Mouse (Mus musculus): ENCODE measurements at regions not wholly inside any gene's neighbourhood (a gene's known extent, or its start where the extent isn't known, plus 50 kb on each side); places are given as distances from the start of the nearest gene placed in this dataset.

DNA sequence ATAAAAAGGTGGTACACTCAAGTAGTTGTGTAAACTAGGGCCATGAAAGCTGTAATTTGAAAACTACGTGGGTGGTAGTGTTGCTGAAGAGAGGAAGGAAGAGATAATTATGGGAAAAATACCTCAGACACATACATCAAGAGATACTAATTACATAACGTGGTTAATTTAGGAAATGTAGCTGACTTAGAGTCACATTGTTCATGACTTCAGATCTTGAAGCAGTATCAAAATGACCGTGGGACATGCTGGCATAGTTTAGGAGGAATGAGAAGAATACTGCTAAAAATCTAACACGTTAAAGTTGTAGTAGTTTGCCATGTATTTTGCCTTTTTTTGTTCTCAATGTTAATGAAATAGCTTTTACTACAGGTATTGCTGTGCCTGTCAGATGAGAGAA lies 445.9 kb upstream of the Sel1l start:
- H3K9ac ChIP-seq (ENCODE audit: low read length), result no peak overlapping the region
- H3K27ac ChIP-seq (ENCODE audit: low read length), result no peak overlapping the region
- no peak overlapping the region for H3K4me3 ChIP-seq (ENCODE audit: low read length)
- WGBS, result 62% methylated on average over 4 of the region's 4 CpGs
- no peak overlapping the region for H3K4me2 ChIP-seq (ENCODE audit: low read depth, low read length)
- H3K27me3 ChIP-seq (ENCODE audit: control insufficient read depth, insufficient read depth, low read depth, low read length), result no peaks in the 10 kb centered on the region
- no peaks in the 10 kb centered on the region for H3K9me3 ChIP-seq (ENCODE audit: control insufficient read depth, low read length)
- ATAC-seq (ENCODE audit: low read depth), result no peak
- no peaks in the 10 kb centered on the region for H3K36me3 ChIP-seq (ENCODE audit: control insufficient read depth, insufficient read depth, low read length)
- H3K4me1 ChIP-seq (replicated peaks; ENCODE audit: control insufficient read depth, insufficient read depth, low read length), result no peaks in the 10 kb centered on the region

- Histone ChIP-seq H3K36me3 (ENCODE audit: control insufficient read depth, insufficient read depth, low read length) (no peaks in the 10 kb centered on the region), H3K4me1 (replicated peaks; ENCODE audit: control insufficient read depth, insufficient read depth, low read length) (no peaks in the 10 kb centered on the region), H3K9me3 (ENCODE audit: control insufficient read depth, low read length) (no peaks in the 10 kb centered on the region), H3K27me3 (ENCODE audit: control insufficient read depth, insufficient read depth, low read depth, low read length) (no peaks in the 10 kb centered on the region), H3K4me3 (ENCODE audit: low read length) (no peak overlapping the region), H3K9ac (ENCODE audit: low read length) (no peak overlapping the region), H3K4me2 (ENCODE audit: low read depth, low read length) (no peak overlapping the region), H3K27ac (ENCODE audit: low read length) (no peak overlapping the region)
- ATAC-seq (ENCODE audit: low read depth), result no peak
Measured at GRCm38 (mm10) chr12:92293341-92293720, 444.4 kb upstream of the Sel1l start.

- no peak overlapping the region for H3K4me2 ChIP-seq (ENCODE audit: low read depth, low read length)
- no peaks in the 10 kb centered on the region for H3K4me1 ChIP-seq (replicated peaks; ENCODE audit: control insufficient read depth, insufficient read depth, low read length)
- no peak for ATAC-seq (ENCODE audit: low read depth)
- no peaks in the 10 kb centered on the region for H3K36me3 ChIP-seq (ENCODE audit: control insufficient read depth, insufficient read depth, low read length)
- no peak overlapping the region for H3K9ac ChIP-seq (ENCODE audit: low read length)
- no peaks in the 10 kb centered on the region for H3K27me3 ChIP-seq (ENCODE audit: control insufficient read depth, insufficient read depth, low read depth, low read length)
- WGBS, result 39% methylated on average over 11 of the region's 11 CpGs
- H3K4me3 ChIP-seq (ENCODE audit: low read length), result no peak overlapping the region
- H3K9me3 ChIP-seq (ENCODE audit: control insufficient read depth, low read length), result no peaks in the 10 kb centered on the region
- no peak overlapping the region for H3K27ac ChIP-seq (ENCODE audit: low read length)
Measured at GRCm38 (mm10) chr12:92292460-92293340, 443.7 kb upstream of the Sel1l start.

- ATAC-seq (ENCODE audit: low read depth), result no peak
- Histone ChIP-seq H3K9me3 (ENCODE audit: control insufficient read depth, low read length) (no peaks in the 10 kb centered on the region), H3K27ac (ENCODE audit: low read length) (no peak overlapping the region), H3K27me3 (ENCODE audit: control insufficient read depth, insufficient read depth, low read depth, low read length) (no peaks in the 10 kb centered on the region), H3K4me3 (ENCODE audit: low read length) (no peak overlapping the region), H3K9ac (ENCODE audit: low read length) (no peak overlapping the region), H3K4me2 (ENCODE audit: low read depth, low read length) (no peak overlapping the region), H3K36me3 (ENCODE audit: control insufficient read depth, insufficient read depth, low read length) (no peaks in the 10 kb centered on the region), H3K4me1 (replicated peaks; ENCODE audit: control insufficient read depth, insufficient read depth, low read length) (no peaks in the 10 kb centered on the region)
- WGBS, result 86% methylated on average over 1 of the region's 1 CpGs
Measured at GRCm38 (mm10) chr12:92291490-92291889, 442.5 kb upstream of the Sel1l start.

DNA sequence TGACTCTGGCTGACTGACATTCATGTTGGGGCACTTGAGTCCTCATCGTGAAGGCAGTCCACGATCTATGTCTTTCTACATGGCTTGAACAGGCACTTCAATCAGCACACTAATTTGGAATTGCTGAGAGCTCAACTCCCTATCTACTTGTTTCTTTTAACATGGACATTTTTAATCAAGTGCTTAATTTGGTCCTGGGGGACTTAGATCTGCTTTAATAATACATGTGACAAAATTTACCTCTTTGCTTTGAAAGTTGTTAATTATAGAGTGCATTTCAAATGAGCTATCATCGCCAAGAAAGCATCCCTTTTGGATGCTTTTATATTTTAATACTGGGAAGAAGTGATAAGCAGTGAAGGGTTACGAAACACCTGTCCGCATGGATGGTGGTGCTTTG lies 436.6 kb upstream of the Sel1l start:
- Histone ChIP-seq H3K4me2 (ENCODE audit: low read depth, low read length) (no peak overlapping the region), H3K4me3 (ENCODE audit: low read length) (no peak overlapping the region), H3K36me3 (ENCODE audit: control insufficient read depth, insufficient read depth, low read length) (no peaks in the 10 kb centered on the region), H3K4me1 (replicated peaks; ENCODE audit: control insufficient read depth, insufficient read depth, low read length) (no peaks in the 10 kb centered on the region), H3K27ac (ENCODE audit: low read length) (no peak overlapping the region), H3K9me3 (ENCODE audit: control insufficient read depth, low read length) (no peaks in the 10 kb centered on the region), H3K9ac (ENCODE audit: low read length) (no peak overlapping the region), H3K27me3 (ENCODE audit: control insufficient read depth, insufficient read depth, low read depth, low read length) (no peaks in the 10 kb centered on the region)
- ATAC-seq (ENCODE audit: low read depth), result no peak
- 87% methylated on average over 5 of the region's 5 CpGs for WGBS

- H3K9me3 ChIP-seq (ENCODE audit: control insufficient read depth, low read length), result no peaks in the 10 kb centered on the region
- H3K27ac ChIP-seq (ENCODE audit: low read length), result no peak overlapping the region
- no peaks in the 10 kb centered on the region for H3K4me1 ChIP-seq (replicated peaks; ENCODE audit: control insufficient read depth, insufficient read depth, low read length)
- H3K4me3 ChIP-seq (ENCODE audit: low read length), result no peak overlapping the region
- H3K4me2 ChIP-seq (ENCODE audit: low read depth, low read length), result no peak overlapping the region
- H3K9ac ChIP-seq (ENCODE audit: low read length), result no peak overlapping the region
- no peaks in the 10 kb centered on the region for H3K36me3 ChIP-seq (ENCODE audit: control insufficient read depth, insufficient read depth, low read length)
- WGBS, result 45% methylated on average over 1 of the region's 1 CpGs
- ATAC-seq (ENCODE audit: low read depth), result no peak
- H3K27me3 ChIP-seq (ENCODE audit: control insufficient read depth, insufficient read depth, low read depth, low read length), result no peaks in the 10 kb centered on the region
Measured at GRCm38 (mm10) chr12:92280470-92280869, 431.5 kb upstream of the Sel1l start.

GRCm38 (mm10) chr12:92251962-92252361 lies 403.0 kb upstream of the Sel1l start:
- no peak overlapping the region for H3K9ac ChIP-seq (ENCODE audit: low read length)
- no peaks in the 10 kb centered on the region for H3K36me3 ChIP-seq (ENCODE audit: control insufficient read depth, insufficient read depth, low read length)
- H3K9me3 ChIP-seq (ENCODE audit: control insufficient read depth, low read length), result no peaks in the 10 kb centered on the region
- H3K4me3 ChIP-seq (ENCODE audit: low read length), result no peak overlapping the region
- 69% methylated on average over 4 of the region's 4 CpGs for WGBS
- no peak for ATAC-seq (ENCODE audit: low read depth)
- no peak overlapping the region for H3K27ac ChIP-seq (ENCODE audit: low read length)
- no peak overlapping the region for H3K4me2 ChIP-seq (ENCODE audit: low read depth, low read length)
- no peaks in the 10 kb centered on the region for H3K4me1 ChIP-seq (replicated peaks; ENCODE audit: control insufficient read depth, insufficient read depth, low read length)
- H3K27me3 ChIP-seq (ENCODE audit: control insufficient read depth, insufficient read depth, low read depth, low read length), result no peaks in the 10 kb centered on the region

GRCm38 (mm10) chr12:92246790-92247451 lies 398.0 kb upstream of the Sel1l start:
- no peak for ATAC-seq (ENCODE audit: low read depth)

DNA sequence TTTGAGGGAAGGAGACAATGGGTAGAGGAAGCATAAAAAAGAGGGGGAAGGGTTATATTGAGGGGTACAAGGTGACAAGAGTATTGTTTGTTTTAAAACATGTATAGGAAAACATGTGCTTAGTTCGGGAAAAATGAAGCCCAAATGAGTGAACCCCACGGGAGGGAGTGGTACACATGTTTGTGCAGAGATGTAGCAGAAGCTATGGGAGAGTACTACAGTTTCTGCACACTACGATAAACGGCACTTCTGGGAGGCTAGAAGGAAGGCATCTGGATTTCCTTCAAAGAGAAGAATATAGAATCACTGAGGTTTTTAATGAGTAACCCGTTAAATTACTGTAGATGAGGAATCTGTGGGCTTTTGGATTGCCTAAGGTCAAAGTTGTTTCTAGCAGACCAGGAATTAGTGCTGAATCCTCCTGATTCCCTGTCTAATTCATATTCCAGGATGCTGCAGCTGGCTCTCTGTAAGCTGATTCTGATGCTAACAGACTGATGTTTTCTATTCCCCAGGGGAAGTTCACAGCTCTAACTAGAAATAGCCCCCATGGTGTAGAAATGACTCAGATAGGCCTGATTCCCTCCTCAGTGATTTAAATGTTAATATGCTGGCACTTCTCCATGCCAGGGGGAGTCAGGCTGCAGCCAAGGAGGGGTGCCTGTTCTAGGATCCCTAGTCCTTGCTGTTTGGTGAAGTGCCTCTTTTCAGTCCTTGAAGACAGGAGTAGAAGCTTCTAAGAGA lies 391.2 kb upstream of the Sel1l start:
- H3K9me3 ChIP-seq (ENCODE audit: control insufficient read depth, low read length), result no peaks in the 10 kb centered on the region
- 76% methylated on average over 5 of the region's 5 CpGs for WGBS
- no peaks in the 10 kb centered on the region for H3K27me3 ChIP-seq (ENCODE audit: control insufficient read depth, insufficient read depth, low read depth, low read length)
- no peak overlapping the region for H3K4me2 ChIP-seq (ENCODE audit: low read depth, low read length)
- ATAC-seq (ENCODE audit: low read depth), result no peak
- H3K4me1 ChIP-seq (replicated peaks; ENCODE audit: control insufficient read depth, insufficient read depth, low read length), result no peaks in the 10 kb centered on the region
- no peaks in the 10 kb centered on the region for H3K36me3 ChIP-seq (ENCODE audit: control insufficient read depth, insufficient read depth, low read length)
- H3K27ac ChIP-seq (ENCODE audit: low read length), result no peak overlapping the region
- no peak overlapping the region for H3K9ac ChIP-seq (ENCODE audit: low read length)
- no peak overlapping the region for H3K4me3 ChIP-seq (ENCODE audit: low read length)

More at GRCm38 (mm10) chr12:92246790-92247451, 398.0 kb upstream of the Sel1l start:
- Histone ChIP-seq H3K4me1 (replicated peaks; ENCODE audit: control insufficient read depth, insufficient read depth, low read length) (no peaks in the 10 kb centered on the region), H3K9ac (ENCODE audit: low read length) (no peak overlapping the region), H3K36me3 (ENCODE audit: control insufficient read depth, insufficient read depth, low read length) (no peaks in the 10 kb centered on the region), H3K4me3 (ENCODE audit: low read length) (no peak overlapping the region), H3K4me2 (ENCODE audit: low read depth, low read length) (no peak overlapping the region), H3K9me3 (ENCODE audit: control insufficient read depth, low read length) (no peaks in the 10 kb centered on the region), H3K27ac (ENCODE audit: low read length) (no peak overlapping the region), H3K27me3 (ENCODE audit: control insufficient read depth, insufficient read depth, low read depth, low read length) (no peaks in the 10 kb centered on the region)
- WGBS, result 53% methylated on average over 6 of the region's 6 CpGs
